Mouse (Mus musculus) cerebellum, adult 9-10 months (tissue): ENCODE measurements around the gene Yipf1.
A peak's percentile ranks its signal among the peaks of the same experiment; 100 is the strongest.

Experiments
- DNase-seq: peaks from one replicate; pipeline ENCODE4 v3.0.0; 2022

Yipf1 gene

DNA sequence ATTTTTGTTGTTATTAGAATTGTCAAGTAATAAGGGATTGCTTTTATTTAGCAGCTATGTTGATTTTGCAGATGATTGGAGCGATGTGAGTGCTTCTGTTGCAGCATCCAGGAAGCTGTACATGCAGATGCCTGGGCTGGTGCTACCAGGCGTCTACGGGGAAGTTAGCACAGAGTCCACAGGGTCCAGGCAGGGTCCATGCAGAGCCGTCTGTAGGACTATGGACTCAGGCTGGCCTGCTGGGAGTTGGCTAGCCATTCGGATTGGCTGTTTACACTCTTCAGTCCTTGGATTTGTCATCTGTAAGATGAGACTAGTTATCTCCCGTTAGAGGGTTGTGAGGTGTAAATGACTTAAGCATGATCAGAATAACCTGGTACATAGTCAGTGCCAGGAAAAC lies 64.8 kb downstream of the Yipf1 start:
- no peak for DNase-seq

GRCm38 (mm10) chr4:107380871-107381270 lies 66.7 kb downstream of the Yipf1 start:
- DNase-seq: no peak

DNA sequence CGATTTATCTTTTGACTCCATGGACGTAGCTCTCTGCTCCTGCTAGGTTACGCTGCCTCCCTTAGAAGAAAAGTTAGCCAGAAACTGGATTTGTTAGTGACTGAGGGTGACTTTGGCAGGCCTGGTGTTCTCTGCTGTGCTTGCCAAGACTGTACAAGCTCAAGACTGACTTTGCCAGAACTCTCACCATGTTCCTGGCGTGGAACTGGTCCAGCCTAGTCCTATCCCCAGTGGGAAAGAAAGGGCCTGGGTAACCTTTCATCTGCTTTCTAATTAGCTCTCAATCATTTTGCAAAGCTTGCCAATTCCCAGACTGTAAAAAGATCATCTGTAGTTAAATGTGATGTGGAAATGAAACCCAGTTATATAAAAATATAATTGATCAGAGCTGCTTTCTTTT lies 72.9 kb downstream of the Yipf1 start:
- DNase-seq: peak; percentile 36

- DNase-seq: no peak
Measured at GRCm38 (mm10) chr4:107387465-107387864, 73.3 kb downstream of the Yipf1 start.

- DNase-seq: no peak
Measured at GRCm38 (mm10) chr4:107388291-107388690, 74.1 kb downstream of the Yipf1 start.

DNA sequence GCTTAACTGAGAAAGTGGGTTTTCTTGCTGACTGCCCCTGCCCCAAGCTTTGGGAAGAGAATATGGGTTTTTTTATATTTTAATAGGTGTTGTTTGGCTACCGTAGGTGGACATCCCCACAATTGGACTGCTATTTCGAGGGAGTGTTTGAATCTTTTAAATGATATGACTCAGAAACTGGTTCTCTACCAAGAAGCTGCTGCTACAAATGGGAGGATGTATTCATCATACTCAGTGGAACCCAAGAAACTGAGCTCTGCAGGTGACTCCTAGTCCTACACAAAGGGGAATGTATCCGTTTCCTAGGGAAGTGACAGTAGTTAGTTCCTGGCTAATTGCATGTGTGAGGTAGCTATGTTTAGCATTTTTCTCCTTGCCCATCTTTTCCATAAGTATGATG lies 75.2 kb downstream of the Yipf1 start:
- no peak for DNase-seq

DNA sequence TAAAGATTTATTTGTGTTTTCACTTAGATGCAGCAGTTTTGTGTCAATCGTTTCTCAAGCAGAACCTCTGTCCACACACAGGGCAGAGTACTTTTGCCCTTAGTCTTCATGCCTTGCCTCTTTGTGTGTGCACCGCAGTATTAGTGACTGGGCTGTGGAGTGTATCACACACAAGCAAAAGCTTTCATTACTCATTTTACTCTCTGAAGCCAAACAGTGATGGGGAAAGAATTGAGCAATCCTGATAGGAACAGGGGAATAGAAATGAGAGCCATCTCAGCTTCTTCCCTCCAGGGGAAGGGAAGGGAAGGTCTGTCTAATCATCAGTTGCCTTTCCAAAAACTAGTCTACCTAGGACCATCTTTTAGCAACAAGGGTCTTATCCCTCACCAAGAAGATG lies 79.6 kb downstream of the Yipf1 start:
- DNase-seq: no peak
